8 mouse cellular contexts compared by ENCODE assay signal in the genomic region with DNA sequence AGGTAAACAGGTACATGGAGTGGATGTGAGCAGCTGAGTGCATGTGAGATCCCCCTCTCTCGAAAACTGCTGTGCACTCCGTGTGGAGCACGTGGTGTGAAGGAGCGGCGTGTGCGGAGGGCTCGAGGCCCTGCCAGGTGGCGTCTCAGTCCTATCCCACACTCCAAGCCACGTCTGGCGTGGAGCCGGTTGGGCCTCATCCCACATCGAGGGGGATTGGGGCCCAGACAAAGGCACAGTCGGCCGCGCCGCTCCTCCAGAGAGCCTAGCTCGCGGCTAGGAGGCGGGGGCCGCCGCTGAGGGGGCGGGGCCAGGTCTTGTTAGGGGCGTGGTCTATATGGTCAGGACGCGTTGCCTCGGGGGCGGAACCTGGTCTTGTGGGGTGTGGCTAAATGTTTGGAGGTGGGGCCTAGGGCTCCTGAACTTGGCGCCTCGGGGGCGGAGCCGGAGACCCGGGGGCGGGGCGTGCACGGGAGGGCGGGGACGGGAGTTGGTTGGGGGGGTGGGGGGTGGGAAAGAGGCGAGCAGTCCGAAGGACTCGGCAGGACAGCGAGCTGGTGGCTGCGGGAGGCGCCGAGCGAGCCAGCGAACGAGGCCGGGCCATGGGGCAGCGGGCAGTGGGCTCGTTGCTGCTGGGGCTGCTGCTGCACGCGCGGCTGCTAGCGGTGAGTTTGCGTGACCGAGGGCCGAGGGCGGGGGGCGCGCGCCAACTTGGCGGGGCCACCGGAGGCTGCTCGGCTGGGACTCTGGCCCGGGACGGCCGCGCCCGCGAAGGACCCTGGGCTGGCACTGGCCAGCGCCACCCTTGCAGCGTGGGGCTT. TPM values are rescaled to one million over a fixed set of nuclear protein-coding genes. Genes with fewer than 3 reads are reported as not detected.
DNase-seq lines count a peak whose midpoint lies in the region; ATAC-seq and TF ChIP-seq lines count a peak whose summit lies in the region.

A gene (plus strand): TSS at position 510 of the 821 bp plus-strand sequence.

- in situ Hi-C loops in Patski (cut with MboI; ENCODE audit: low pct_unique_long_range_greater_than_20kb), result no loop called here

- peak within 1 kb of the TSS; percentile 50 for H3K4me3 ChIP-seq in hindbrain, embryonic 11.5 days (ENCODE audit: low read depth, low read length)
- peak within 1 kb of the TSS; percentile 87 for H3K4me3 ChIP-seq in lung, embryonic 16.5 days (ENCODE audit: low read length)

- POLR2A ChIA-PET in Patski (lab: Charles Lee), result interaction anchor here (0.9 to 1.2 kb wide), 3 partner anchors 11 to 20 kb away, joined by 3 to 4 read pairs (median 3); a partner anchor contains a TSS

- no peaks in the 10 kb centered on the region for H3K36me3 ChIP-seq in hindbrain, embryonic 11.5 days (ENCODE audit: control insufficient read depth, insufficient read depth, low read length)
- H3K36me3 ChIP-seq in lung, embryonic 16.5 days (ENCODE audit: control insufficient read depth, insufficient read depth, low read length), result no peaks in the 10 kb centered on the region

- H3K9me3 ChIP-seq in hindbrain, embryonic 11.5 days (ENCODE audit: control insufficient read depth, low read length), result no peaks in the 10 kb centered on the region
- H3K9me3 ChIP-seq in lung, embryonic 16.5 days (ENCODE audit: control insufficient read depth, low read length), result no peaks in the 10 kb centered on the region

- peak within 1 kb of the TSS; percentile 85 for H3K4me2 ChIP-seq in hindbrain, embryonic 11.5 days (replicated peaks; ENCODE audit: low read depth, low read length)
- peak within 1 kb of the TSS; percentile 90 for H3K4me2 ChIP-seq in lung, embryonic 16.5 days (ENCODE audit: low read depth, low read length)

- no peaks in the 10 kb centered on the region for H3K27me3 ChIP-seq in Patski
- no peaks in the 10 kb centered on the region for H3K27me3 ChIP-seq in hindbrain, embryonic 11.5 days (ENCODE audit: control insufficient read depth, insufficient read depth, low read length)
- H3K27me3 ChIP-seq in lung, embryonic 16.5 days (ENCODE audit: control insufficient read depth, insufficient read depth, low read depth, low read length), result no peaks in the 10 kb centered on the region

- H3K4me1 ChIP-seq in hindbrain, embryonic 11.5 days (replicated peaks; ENCODE audit: control insufficient read depth, insufficient read depth, low read length), result no peaks in the 10 kb centered on the region; the same call in 1 of the 2 replicates
- peaks cover 52% of the 10 kb centered on the region for H3K4me1 ChIP-seq in lung, embryonic 16.5 days (replicated peaks; ENCODE audit: control insufficient read depth, insufficient read depth, low read length)

- WGBS in hindbrain, embryonic 11.5 days, result under 1% methylated on average over 44 of the region's 72 CpGs
- under 1% methylated on average over 69 of the region's 72 CpGs for WGBS in lung, embryonic 16.5 days

- peak; percentile 54 for ATAC-seq in Patski
- peak; percentile 92 for ATAC-seq in hindbrain, embryonic 11.5 days (ENCODE audit: low FRiP score)
- ATAC-seq in lung, embryonic 16.5 days (ENCODE audit: low read depth), result peak; percentile 90

- DNase-seq in Patski (ENCODE audit: low read depth, low spot score), result no peak
- DNase-seq in cerebellum, postnatal 14 days, result peak; percentile 83 to 86
- peak; percentile 79 to 87 for DNase-seq in frontal cortex, postnatal 10 days (ENCODE audit: low spot score in 2 of 2)
- peak; percentile 99 for DNase-seq in hindbrain, embryonic 11.5 days (ENCODE audit: low spot score)
- DNase-seq in layer of hippocampus, adult 9-11 months, result peak; percentile 81
- peak; percentile 96 for DNase-seq in ovary, postnatal 10 days (ENCODE audit: low spot score)
- DNase-seq in thymus, postnatal 0 days (ENCODE audit: low spot score), result peak; percentile 90

- H3K27ac ChIP-seq in hindbrain, embryonic 11.5 days (ENCODE audit: low read depth, low read length), result 0 out of 2 replicates have a peak within 1 kb of the TSS, but pooled peaks have one; percentile 24
- peak within 1 kb of the TSS; percentile 89 for H3K27ac ChIP-seq in lung, embryonic 16.5 days (ENCODE audit: low read length)

- TF ChIP-seq CTCF in Patski (IDR thresholded peaks at IDR 0.05), result no peak

- CTCF ChIA-PET in Patski (lab: Charles Lee), result no interaction called here

- peak within 1 kb of the TSS; percentile 58 for H3K9ac ChIP-seq in hindbrain, embryonic 11.5 days (ENCODE audit: low read depth, low read length)
- H3K9ac ChIP-seq in lung, embryonic 16.5 days (ENCODE audit: low read length), result peak within 1 kb of the TSS; percentile 95

RNA-seq across cellular contexts. Expression of the gene that starts here (rescaled TPM):
- 133 TPM for polyA plus RNA-seq in Patski (2021)
- polyA plus RNA-seq in hindbrain, embryonic 11.5 days (2014; fragmentation: Nextera tagmentation; extraction: Ambion mirVana), result 14.7 and 18.1 TPM in 2 replicates
- polyA plus RNA-seq in lung, embryonic 16.5 days (2015; fragmentation: Nextera tagmentation; extraction: Ambion mirVana), result 34.7 and 35.2 TPM in 2 replicates
- polyA plus RNA-seq in thymus, postnatal 0 days (2015; fragmentation: Nextera tagmentation; extraction: Ambion mirVana), result 4.0 and 4.1 TPM in 2 replicates
